Mouse (Mus musculus) heart, postnatal 25 days (tissue): Measurements from ENCODE around the gene Galns. TPM values are rescaled to one million over a fixed set of nuclear protein-coding genes. Genes with fewer than 3 reads are reported as not detected.

Experiments used
- DNase-seq: peaks from one replicate; pipeline ENCODE4 v3.0.0; 2022; ENCODE audit warnings: low spot score
- intact Hi-C: fragments of 180-260 bp; cut with DNase I; formaldehyde crosslinking; loops from one replicate; pipeline ENCODE4 v1.15.1; 2025
- total RNA-seq, 2 experiments: library from RNA; stranded (reverse); gene quantifications; 2 replicates each; pipeline ENCODE4 v1.2.3; 2021

Gene Galns
- 1 to 10 TPM; 2.9 to 3.4 TPM for total RNA-seq

- intact Hi-C loops = loop anchor here (5.0 kb wide), 1 partner anchor 109 kb away; no protein-coding TSS in a partner anchor
These were observed at the start of gene Galns, which contains the start of gene Trappc2l for GRCm38 (mm10) chr8:122611295-122612133. Gene Galns, minus strand, starts transcription at chr8:122611463. Gene Trappc2l, plus strand, starts transcription at chr8:122611640.

GRCm38 (mm10) chr8:122660022-122660421 is 48.8 kb upstream of the Galns start:
- DNase-seq = no peak
- intact Hi-C loops = loop anchor here (5.0 kb wide), 1 partner anchor 38 kb away; the partner anchor contains the start of gene Pabpn1l

More at GRCm38 (mm10) chr8:122611295-122612133, at the start of gene Galns, which contains the start of gene Trappc2l:
- peak; percentile 90 for DNase-seq

- intact Hi-C loops = no loop called here
- DNase-seq = no peak
These were observed 47.5 kb upstream of the Galns start for GRCm38 (mm10) chr8:122658807-122659160.

GRCm38 (mm10) chr8:122658149-122658806 is 47.0 kb upstream of the Galns start:
- no peak for DNase-seq
- intact Hi-C loops = no loop called here

GRCm38 (mm10) chr8:122656056-122656999 is 45.1 kb upstream of the Galns start:
- peak; percentile 70 for DNase-seq
- intact Hi-C loops = no loop called here

GRCm38 (mm10) chr8:122654768-122655167 is 43.5 kb upstream of the Galns start:
- intact Hi-C loops = no loop called here
- peak; percentile 71 for DNase-seq

- intact Hi-C loops = no loop called here
These were observed 41.4 kb upstream of the Galns start for GRCm38 (mm10) chr8:122652643-122653042.

GRCm38 (mm10) chr8:122651326-122651921 is 40.2 kb upstream of the Galns start:
- intact Hi-C loops = no loop called here
- DNase-seq = no peak

More at GRCm38 (mm10) chr8:122652643-122653042, 41.4 kb upstream of the Galns start:
- DNase-seq = no peak

- intact Hi-C loops = no loop called here
- DNase-seq = no peak
These were observed 37.1 kb upstream of the Galns start for GRCm38 (mm10) chr8:122648192-122648970.

- no peak for DNase-seq
- intact Hi-C loops = no loop called here
These were observed 35.1 kb upstream of the Galns start for GRCm38 (mm10) chr8:122646337-122646736.

- no peak for DNase-seq
- intact Hi-C loops = no loop called here
These were observed 33.1 kb upstream of the Galns start for GRCm38 (mm10) chr8:122644175-122644954.

- intact Hi-C loops = no loop called here
These were observed 30.8 kb upstream of the Galns start for GRCm38 (mm10) chr8:122642071-122642470.

GRCm38 (mm10) chr8:122641406-122641805 is 30.1 kb upstream of the Galns start:
- intact Hi-C loops = no loop called here
- no peak for DNase-seq

More at GRCm38 (mm10) chr8:122642071-122642470, 30.8 kb upstream of the Galns start:
- no peak for DNase-seq

- intact Hi-C loops = no loop called here
These were observed 29.6 kb upstream of the Galns start for GRCm38 (mm10) chr8:122640825-122641224.

GRCm38 (mm10) chr8:122639521-122640248 is 28.4 kb upstream of the Galns start:
- peak; percentile 76 for DNase-seq
- intact Hi-C loops = no loop called here

More at GRCm38 (mm10) chr8:122640825-122641224, 29.6 kb upstream of the Galns start:
- no peak for DNase-seq

- intact Hi-C loops = no loop called here
- no peak for DNase-seq
These were observed 27.3 kb upstream of the Galns start for GRCm38 (mm10) chr8:122638601-122639000.

GRCm38 (mm10) chr8:122637230-122637629 is 26.0 kb upstream of the Galns start:
- intact Hi-C loops = no loop called here
- no peak for DNase-seq
